ENCODE assay signal across 22 mouse cellular contexts in the genomic region with DNA sequence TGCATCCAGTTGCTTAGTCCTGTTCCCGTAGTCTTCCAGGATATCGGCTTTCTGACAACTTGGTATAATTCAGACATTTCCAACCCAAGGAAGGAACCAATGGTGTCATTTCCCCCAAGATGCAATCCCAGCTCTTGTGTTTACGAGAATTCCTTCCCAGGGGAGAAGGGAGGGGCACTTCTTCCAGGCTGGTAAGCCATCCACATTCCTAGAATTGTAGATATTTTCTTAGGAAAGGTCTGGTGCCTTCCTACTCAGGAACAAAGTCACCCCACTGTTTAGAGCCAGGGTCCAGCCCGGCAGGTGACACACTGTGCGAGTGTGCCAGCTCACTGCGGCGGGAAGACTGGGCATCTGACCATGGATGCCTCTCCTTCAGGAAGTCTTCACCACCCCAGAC.
DNase-seq lines count a peak whose midpoint lies in the region; ATAC-seq and TF ChIP-seq lines count a peak whose summit lies in the region.
"Had no signal": no experiment of that assay in that cellular context is flagged by ENCODE, and none has a peak within 500 bp of the region (broad histone marks: within the 10 kb centered on the region; RNA-seq: fewer than 3 reads in every experiment).

No protein-coding gene starts in this region.

- no peaks in the 10 kb centered on the region for H3K36me3 ChIP-seq in forebrain, embryonic 11.5 days (ENCODE audit: control insufficient read depth, insufficient read depth, low read length)
- H3K36me3 ChIP-seq in forebrain, postnatal 0 days (ENCODE audit: insufficient read depth) = no peaks in the 10 kb centered on the region
- H3K36me3 ChIP-seq in kidney, adult 2 months (ENCODE audit: control insufficient read depth, insufficient read depth, low read length) = no peaks in the 10 kb centered on the region; the same call in 1 of the 2 replicates
- no peaks in the 10 kb centered on the region for H3K36me3 ChIP-seq in limb, embryonic 10.5 days
- H3K36me3 ChIP-seq: embryonic facial prominence, embryonic 15.5 days; forebrain, embryonic 10.5 days; forebrain, embryonic 15.5 days; heart, embryonic 13.5 days; hindbrain, embryonic 13.5 days had no signal

- no peak overlapping the region for H3K4me3 ChIP-seq in forebrain, embryonic 11.5 days (ENCODE audit: low read depth, low read length)
- H3K4me3 ChIP-seq in forebrain, postnatal 0 days (ENCODE audit: low read depth, low read length) = no peak overlapping the region
- H3K4me3 ChIP-seq in kidney, adult 2 months (ENCODE audit: insufficient read depth, low read depth, low read length) = no peak overlapping the region
- no peak overlapping the region for H3K4me3 ChIP-seq in limb, embryonic 10.5 days
- H3K4me3 ChIP-seq: embryonic facial prominence, embryonic 15.5 days; erythroblast, embryonic 14.5 days; forebrain, embryonic 10.5 days; forebrain, embryonic 15.5 days; heart, embryonic 13.5 days; hindbrain, embryonic 13.5 days had no signal

- TF ChIP-seq CTCF in forebrain, postnatal 0 days (IDR thresholded peaks at IDR 0.05; ENCODE audit: low read depth) = no peak
- TF ChIP-seq CTCF in kidney, adult 2 months (conservative IDR thresholded peaks at IDR 0.05; ENCODE audit: insufficient read depth, insufficient read length, low read depth, low read length) = no peak

- WGBS in forebrain, embryonic 11.5 days = 91% methylated on average over 7 of the region's 7 CpGs
- 89% methylated on average over 7 of the region's 7 CpGs for WGBS in forebrain, postnatal 0 days
- 54% methylated on average over 7 of the region's 7 CpGs for WGBS in kidney, adult 2 months
- WGBS in limb, embryonic 10.5 days = 82% methylated on average over 7 of the region's 7 CpGs

- H3K9me3 ChIP-seq in forebrain, embryonic 11.5 days (ENCODE audit: control insufficient read depth, low read length) = no peaks in the 10 kb centered on the region
- H3K9me3 ChIP-seq in forebrain, postnatal 0 days (ENCODE audit: low read length) = no peaks in the 10 kb centered on the region
- no peaks in the 10 kb centered on the region for H3K9me3 ChIP-seq in limb, embryonic 10.5 days (replicated peaks)
- H3K9me3 ChIP-seq: embryonic facial prominence, embryonic 15.5 days; forebrain, embryonic 10.5 days; forebrain, embryonic 15.5 days; heart, embryonic 13.5 days; hindbrain, embryonic 13.5 days had no signal

- DNase-seq in forebrain, embryonic 11.5 days (ENCODE audit: low spot score) = peak; percentile 43
- DNase-seq in forebrain, postnatal 0 days = no peak
- DNase-seq in kidney, adult 2 months = peak; percentile 50
- no peak for DNase-seq in kidney, postnatal 10 days
- peak; percentile 48 for DNase-seq in 3134 (ENCODE audit: extremely low read depth, insufficient read length, low spot score)
- no peak for DNase-seq in limb, embryonic 10.5 days (ENCODE audit: low spot score)
- DNase-seq in frontal cortex, adult 2 months (ENCODE audit: extremely low spot score in 1 of 2, low spot score in 1 of 2) = no peak
- DNase-seq: adrenal gland, postnatal 10 days; cerebellum, adult 11 months; cerebellum, adult 8-10 months; cerebellum, postnatal 14 days; embryo, embryonic 11 days; gastrocnemius, postnatal 14 days; heart, postnatal 14 days had no signal

- no peak for TF ChIP-seq POLR2A in kidney, adult 2 months (IDR thresholded peaks at IDR 0.05; ENCODE audit: low read depth, low read length)

- no peak for ATAC-seq in forebrain, embryonic 11.5 days (replicated peaks; ENCODE audit: low FRiP score)
- ATAC-seq in forebrain, postnatal 0 days = no peak
- ATAC-seq: forebrain, embryonic 15.5 days; hindbrain, postnatal 0 days had no signal

- H3K27ac ChIP-seq in forebrain, embryonic 11.5 days (ENCODE audit: low read depth, low read length) = no peak overlapping the region
- no peak overlapping the region for H3K27ac ChIP-seq in forebrain, postnatal 0 days (ENCODE audit: low read depth, low read length)
- no peak overlapping the region for H3K27ac ChIP-seq in kidney, adult 2 months (ENCODE audit: insufficient read depth, low read depth, low read length)
- H3K27ac ChIP-seq in limb, embryonic 10.5 days = peak overlapping the region; percentile 38; the same call in 1 of the 2 replicates
- H3K27ac ChIP-seq: embryonic facial prominence, embryonic 15.5 days; forebrain, embryonic 10.5 days; forebrain, embryonic 15.5 days; heart, embryonic 13.5 days; hindbrain, embryonic 13.5 days; hindbrain, postnatal 0 days had no signal

- no peak overlapping the region for H3K4me2 ChIP-seq in forebrain, embryonic 11.5 days (ENCODE audit: low read depth, low read length, severe bottlenecking)
- H3K4me2 ChIP-seq in forebrain, postnatal 0 days (ENCODE audit: low read depth) = no peak overlapping the region
- H3K4me2 ChIP-seq: embryonic facial prominence, embryonic 15.5 days; forebrain, embryonic 15.5 days; heart, embryonic 13.5 days; hindbrain, embryonic 13.5 days had no signal

- no peaks in the 10 kb centered on the region for H3K4me1 ChIP-seq in forebrain, embryonic 11.5 days (replicated peaks; ENCODE audit: control insufficient read depth, insufficient read depth, low read length)
- no peaks in the 10 kb centered on the region for H3K4me1 ChIP-seq in forebrain, postnatal 0 days (ENCODE audit: insufficient read depth)
- H3K4me1 ChIP-seq in kidney, adult 2 months (ENCODE audit: control insufficient read depth, insufficient read depth, low read length) = peaks cover 8% of the 10 kb centered on the region; the same call in 1 of the 2 replicates
- H3K4me1 ChIP-seq in limb, embryonic 10.5 days = peaks cover 26% of the 10 kb centered on the region
- H3K4me1 ChIP-seq: embryonic facial prominence, embryonic 15.5 days; forebrain, embryonic 10.5 days; forebrain, embryonic 15.5 days had no signal

- H3K27me3 ChIP-seq in forebrain, embryonic 11.5 days (ENCODE audit: control insufficient read depth, insufficient read depth, low read length) = no peaks in the 10 kb centered on the region
- no peaks in the 10 kb centered on the region for H3K27me3 ChIP-seq in forebrain, postnatal 0 days (ENCODE audit: insufficient read depth, low read length)
- H3K27me3 ChIP-seq in kidney, adult 2 months (replicated peaks; ENCODE audit: control insufficient read depth, insufficient read depth, low read length) = no peaks in the 10 kb centered on the region
- H3K27me3 ChIP-seq in limb, embryonic 10.5 days (ENCODE audit: low read depth, poor library complexity, severe bottlenecking) = no peaks in the 10 kb centered on the region
- H3K27me3 ChIP-seq: CH12.LX; embryonic facial prominence, embryonic 15.5 days; forebrain, embryonic 15.5 days; heart, embryonic 13.5 days; hindbrain, embryonic 13.5 days had no signal

- no peak overlapping the region for H3K9ac ChIP-seq in forebrain, embryonic 11.5 days (ENCODE audit: low read length)
- no peak overlapping the region for H3K9ac ChIP-seq in forebrain, postnatal 0 days
- H3K9ac ChIP-seq: embryonic facial prominence, embryonic 15.5 days; forebrain, embryonic 15.5 days; heart, embryonic 13.5 days; hindbrain, embryonic 13.5 days had no signal

Comparison
In these comparisons a context has a peak if more than half of its experiments do, and no peak if none do; other contexts are left out.
1. DNase-seq: peak in forebrain, embryonic 11.5 days (single experiment), kidney, adult 2 months (single experiment) and 3134 (single experiment); none in forebrain, postnatal 0 days (single experiment), kidney, postnatal 10 days (single experiment), limb, embryonic 10.5 days (single experiment) and frontal cortex, adult 2 months (0 of 2).